Mouse (Mus musculus) embryonic facial prominence, embryonic 15.5 days (tissue): ENCODE measurements around the gene Speer2. TPM values are rescaled to one million over a fixed set of nuclear protein-coding genes. Genes with fewer than 3 reads are reported as not detected.

ENCODE experiments used
- ATAC-seq: fragments of 200-750 bp; cut with Nextera tagmentation; 2 replicates; pipeline ENCODE4 v1.8.0; 2017; ENCODE audit warnings: low read depth, moderate TSS enrichment; ENCODE audit not compliant: insufficient number of reproducible peaks, low FRiP score, low TSS enrichment
- H3K27ac ChIP-seq: fragments of 300-500 bp; sonication (generic); replicated peaks from 2 replicates; pipeline ENCODE4 v1.5.1; 2015; ENCODE audit warnings: mild to moderate bottlenecking, inconsistent platforms
- H3K27me3 ChIP-seq: fragments of 300-500 bp; sonication (generic); 2 replicates; pipeline ENCODE4 v1.6.1; 2015; ENCODE audit warnings: inconsistent platforms
- H3K36me3 ChIP-seq: fragments of 300-500 bp; sonication (generic); 2 replicates; pipeline ENCODE4 v1.6.1; 2015; ENCODE audit warnings: mild to moderate bottlenecking, inconsistent platforms
- H3K4me1 ChIP-seq: fragments of 300-500 bp; sonication (generic); 2 replicates; pipeline ENCODE4 v1.6.1; 2015; ENCODE audit warnings: inconsistent platforms
- H3K4me2 ChIP-seq: fragments of 300-500 bp; sonication (generic); replicated peaks from 2 replicates; pipeline ENCODE4 v1.6.1; 2015; ENCODE audit warnings: mild to moderate bottlenecking, inconsistent platforms
- H3K4me3 ChIP-seq: fragments of 300-500 bp; sonication (generic); replicated peaks from 2 replicates; pipeline ENCODE4 v1.5.1; 2015; ENCODE audit warnings: mild to moderate bottlenecking, inconsistent platforms
- H3K9ac ChIP-seq: fragments of 300-500 bp; sonication (generic); 2 replicates; pipeline ENCODE4 v1.6.1; 2015; ENCODE audit warnings: inconsistent platforms
- H3K9me3 ChIP-seq: fragments of 300-500 bp; sonication (generic); replicated peaks from 2 replicates; pipeline ENCODE4 v1.6.1; 2016; ENCODE audit warnings: inconsistent platforms
- WGBS: fragments of 180-500 bp; shearing (Covaris S2); methylation state at CpG from one replicate; pipeline ENCODE4 v1.1.7; 2015; 5-methylcytosine and 5-hydroxymethylcytosine counted together
- polyA plus RNA-seq: library from polyadenylated mRNA; unstranded; fragments of >200 nt; fragmentation: Nextera tagmentation; extraction: Ambion mirVana; gene quantifications from 2 replicates; pipeline ENCODE4 v1.2.1, GENCODE M21; 2015

The Speer2 gene
- polyA plus RNA-seq: not detected in 2 replicates

DNA sequence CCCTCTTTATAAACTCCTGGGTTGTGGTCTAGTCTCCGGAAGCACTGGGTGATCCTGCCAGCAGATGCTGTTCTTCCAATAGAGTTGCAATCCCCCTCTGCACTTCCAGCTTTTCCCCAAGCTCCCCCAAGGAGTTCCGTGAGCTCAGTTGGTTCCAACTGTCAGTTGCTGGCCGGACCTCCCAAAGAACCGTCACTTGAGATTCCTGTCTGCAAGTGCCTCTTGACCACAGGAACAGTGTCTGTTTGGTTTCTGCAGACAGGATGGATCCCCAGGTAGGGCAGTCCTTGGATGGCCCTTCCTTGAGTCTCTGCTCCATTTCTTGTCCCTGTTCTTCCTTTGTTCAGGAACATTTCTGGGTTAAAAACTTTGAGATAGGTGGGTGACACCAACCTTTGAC lies at the start of gene Speer2:
TSS of gene Speer2 (minus strand) at position 101 of the 400 bp plus-strand sequence.
- H3K27ac ChIP-seq: no peak within 1 kb of the TSS
- no peak within 1 kb of the TSS for H3K4me2 ChIP-seq
- no peaks in the 10 kb centered on the region for H3K9me3 ChIP-seq
- no peaks in the 10 kb centered on the region for H3K36me3 ChIP-seq
- ATAC-seq: no peak
- 91% methylated on average over 4 of the region's 4 CpGs for WGBS
- H3K4me3 ChIP-seq: no peak within 1 kb of the TSS
- no peaks in the 10 kb centered on the region for H3K4me1 ChIP-seq
- H3K9ac ChIP-seq: no peak within 1 kb of the TSS
- no peaks in the 10 kb centered on the region for H3K27me3 ChIP-seq

GRCm38 (mm10) chr16:69904303-69904702 lies 40.8 kb upstream of the Speer2 start:
- Histone ChIP-seq H3K27ac (no peak overlapping the region), H3K9ac (no peak overlapping the region), H3K4me3 (no peak overlapping the region), H3K4me2 (no peak overlapping the region), H3K4me1 (no peaks in the 10 kb centered on the region), H3K36me3 (no peaks in the 10 kb centered on the region), H3K27me3 (no peaks in the 10 kb centered on the region), H3K9me3 (no peaks in the 10 kb centered on the region)
- ATAC-seq: no peak

- H3K9ac ChIP-seq: no peak overlapping the region
- H3K27ac ChIP-seq: no peak overlapping the region
- H3K36me3 ChIP-seq: no peaks in the 10 kb centered on the region
- no peak overlapping the region for H3K4me2 ChIP-seq
- no peak overlapping the region for H3K4me3 ChIP-seq
- H3K4me1 ChIP-seq: no peaks in the 10 kb centered on the region
- ATAC-seq: no peak
- H3K27me3 ChIP-seq: no peaks in the 10 kb centered on the region
- no peaks in the 10 kb centered on the region for H3K9me3 ChIP-seq
These were observed 17.2 kb upstream of the Speer2 start for GRCm38 (mm10) chr16:69880712-69881111.

DNA sequence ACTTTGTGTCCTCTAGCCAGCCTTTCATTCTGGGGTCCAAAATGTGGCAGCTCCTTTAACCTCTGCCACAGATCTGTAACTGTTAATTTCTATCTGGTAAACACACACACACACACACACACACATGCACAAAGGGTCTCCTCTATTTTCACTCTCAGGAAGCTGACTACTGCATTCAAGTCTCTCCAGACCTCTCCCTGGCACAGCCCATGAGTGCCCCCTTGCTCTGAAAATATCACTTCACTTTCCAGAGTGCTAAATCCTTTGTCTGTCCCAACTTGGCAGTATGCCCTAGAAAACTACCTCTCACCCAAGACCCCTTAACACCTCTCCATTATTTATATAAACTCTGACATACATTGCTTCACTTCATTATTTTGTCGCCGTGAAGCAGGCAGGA lies 26.9 kb downstream of the Speer2 start:
- no peaks in the 10 kb centered on the region for H3K9me3 ChIP-seq
- H3K9ac ChIP-seq: no peak overlapping the region
- H3K4me3 ChIP-seq: no peak overlapping the region
- 61% methylated on average over 2 of the region's 2 CpGs for WGBS
- H3K27me3 ChIP-seq: no peaks in the 10 kb centered on the region
- ATAC-seq: no peak
- no peak overlapping the region for H3K27ac ChIP-seq
- no peaks in the 10 kb centered on the region for H3K36me3 ChIP-seq
- no peak overlapping the region for H3K4me2 ChIP-seq
- H3K4me1 ChIP-seq: no peaks in the 10 kb centered on the region

DNA sequence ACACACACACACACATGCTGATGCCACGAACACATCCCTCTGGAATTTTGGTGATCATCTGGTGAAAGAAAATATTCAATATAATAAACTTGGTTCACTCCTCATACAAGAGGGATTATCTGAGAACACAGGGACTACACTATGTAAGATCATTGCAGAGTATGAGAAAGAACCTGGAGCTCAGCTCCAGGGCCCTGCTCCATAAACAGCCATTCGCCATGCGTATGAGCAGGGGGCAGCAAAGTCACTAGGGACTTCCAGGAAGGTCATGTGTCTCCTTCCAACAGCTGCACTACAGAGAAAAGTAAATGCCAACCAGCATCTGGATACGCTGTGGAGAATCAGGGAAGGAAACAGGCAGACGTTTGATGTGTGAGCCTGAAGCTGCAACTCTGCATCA lies 49.9 kb downstream of the Speer2 start:
- Histone ChIP-seq H3K9ac (no peak overlapping the region), H3K4me1 (no peaks in the 10 kb centered on the region), H3K4me2 (no peak overlapping the region), H3K9me3 (no peaks in the 10 kb centered on the region), H3K27ac (no peak overlapping the region), H3K27me3 (no peaks in the 10 kb centered on the region), H3K4me3 (no peak overlapping the region), H3K36me3 (no peaks in the 10 kb centered on the region)
- ATAC-seq: no peak
- WGBS: 34% methylated on average over 5 of the region's 5 CpGs
